Mouse (Mus musculus): Measurements from ENCODE around the gene Ankrd6.

The Ankrd6 gene

DNA sequence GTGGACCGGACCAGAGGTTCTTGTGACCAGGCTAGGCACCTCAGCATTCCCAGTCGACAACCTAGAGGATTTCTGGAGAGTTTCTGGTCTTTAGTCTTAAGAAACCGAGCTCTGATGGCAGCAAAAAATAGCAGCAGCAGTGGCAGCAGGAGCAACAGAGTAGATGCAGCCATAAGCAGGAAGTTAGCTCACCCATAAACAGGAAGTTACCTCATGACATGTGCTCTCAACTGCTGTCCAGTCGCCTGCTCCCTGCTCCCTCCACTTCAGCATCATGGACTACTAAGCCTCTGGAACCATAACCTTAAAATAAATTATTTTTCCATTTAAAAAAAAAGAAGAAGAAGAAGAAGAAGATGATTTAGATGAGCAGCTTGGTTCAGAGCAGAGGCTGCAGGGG is 161.6 kb downstream of the Ankrd6 start:
- DNase-seq (ENCODE audit: low read depth, low spot score), result no peak

GRCm38 (mm10) chr4:32787110-32787509 is 163.5 kb downstream of the Ankrd6 start:
- DNase-seq (ENCODE audit: low read depth, low spot score), result no peak

GRCm38 (mm10) chr4:32779996-32780395 is 170.6 kb downstream of the Ankrd6 start:
- no peak for DNase-seq (ENCODE audit: low read depth, low spot score)

GRCm38 (mm10) chr4:32770284-32770810 is 180.3 kb downstream of the Ankrd6 start:
- DNase-seq (ENCODE audit: low read depth, low spot score), result no peak

- no peak for DNase-seq (ENCODE audit: low read depth, low spot score)
Observed at GRCm38 (mm10) chr4:32768046-32768445, 182.6 kb downstream of the Ankrd6 start.

DNA sequence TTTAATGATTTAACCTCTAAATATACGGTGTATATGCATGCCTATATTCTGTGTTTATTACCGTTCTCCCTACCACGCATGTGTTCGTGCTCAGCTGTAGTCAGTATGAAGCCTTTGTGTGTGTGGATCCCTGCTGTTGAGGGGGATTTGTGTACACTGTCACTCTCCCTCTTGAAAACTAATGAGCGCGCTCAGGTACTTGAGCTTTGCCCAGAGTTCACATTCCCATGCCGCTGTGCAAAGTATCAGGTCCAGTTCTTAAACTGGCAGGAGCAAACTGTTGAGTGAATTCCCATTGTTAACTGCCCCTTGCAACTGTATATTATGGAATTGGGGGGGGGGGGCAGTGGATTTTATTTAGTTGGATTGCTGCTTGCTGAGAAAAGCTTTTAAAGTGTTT is 183.2 kb downstream of the Ankrd6 start:
- DNase-seq (ENCODE audit: low read depth, low spot score), result no peak

GRCm38 (mm10) chr4:32757430-32757829 is 193.2 kb downstream of the Ankrd6 start:
- no peak for DNase-seq (ENCODE audit: low read depth, low spot score)
